Mouse (Mus musculus) layer of hippocampus, adult 2 months (tissue): ENCODE results near the gene Cryl1. TPM values are rescaled to one million over a fixed set of nuclear protein-coding genes. Genes with fewer than 3 reads are reported as not detected.

Source experiments
- DNase-seq, 2 experiments: peaks; one replicate each; pipeline ENCODE4 v3.0.0; 2022; ENCODE audit warnings: low spot score in 2 of 2
- H3K27ac ChIP-seq: fragments of 200-600 bp; 2 replicates; pipeline ENCODE4 v1.8.1; 2022
- H3K4me3 ChIP-seq: fragments of 200-600 bp; 2 replicates; pipeline ENCODE4 v1.8.1; 2022; ENCODE audit warnings: mild to moderate bottlenecking
- CTCF ChIP-seq: fragments of 200-600 bp; conservative IDR thresholded peaks from 2 replicates; pipeline ENCODE4 v1.8.1; 2022; ENCODE audit warnings: antibody characterized with exemption, mild to moderate bottlenecking, moderate library complexity
- total RNA-seq, 2 experiments: library from RNA; stranded (reverse); gene quantifications; 2 replicates each; pipeline ENCODE4 v1.2.3; 2021

Cryl1 gene
- total RNA-seq, 2 experiments from 2014 or later, result 18.2 to 21.5 TPM

GRCm38 (mm10) chr14:57283816-57284215 lies 114.5 kb downstream of the Cryl1 start:
- no peak for TF ChIP-seq CTCF
- Histone ChIP-seq H3K27ac (no peak overlapping the region), H3K4me3 (no peak overlapping the region)
- DNase-seq, result no peak

GRCm38 (mm10) chr14:57282591-57282990 lies 115.7 kb downstream of the Cryl1 start:
- Histone ChIP-seq H3K27ac (no peak overlapping the region), H3K4me3 (no peak overlapping the region)
- no peak for TF ChIP-seq CTCF
- no peak for DNase-seq

GRCm38 (mm10) chr14:57280835-57281234 lies 117.5 kb downstream of the Cryl1 start:
- no peak for TF ChIP-seq CTCF
- no peak for DNase-seq
- Histone ChIP-seq H3K4me3 (no peak overlapping the region), H3K27ac (no peak overlapping the region)

DNA sequence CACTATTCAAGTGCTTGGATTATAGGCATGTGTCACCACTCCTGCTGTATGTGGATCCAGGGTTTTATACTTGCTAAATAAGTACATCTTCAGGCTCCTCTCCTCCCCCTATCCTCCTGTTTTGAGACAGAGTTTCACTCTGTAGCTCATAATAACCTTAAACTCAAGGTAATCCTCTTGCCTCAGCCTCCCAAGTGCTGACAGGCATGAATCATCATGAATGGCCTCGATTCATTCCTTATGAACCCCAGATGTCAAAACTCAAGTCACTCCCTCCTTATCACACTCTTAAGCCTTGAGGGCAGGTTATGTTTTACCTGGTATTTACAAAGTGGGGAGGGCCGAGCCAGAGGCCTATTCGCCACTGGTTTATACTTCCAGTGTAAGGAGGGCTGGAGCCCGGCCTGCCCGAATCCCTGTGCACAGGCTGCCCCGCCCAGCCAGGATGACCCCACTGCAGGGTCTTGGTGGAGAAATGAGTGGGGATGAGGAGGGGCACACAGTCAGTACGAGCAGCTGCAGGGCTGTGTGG lies 121.8 kb downstream of the Cryl1 start:
- TF ChIP-seq CTCF, result no peak
- H3K4me3 ChIP-seq, result no peak overlapping the region
- no peak overlapping the region for H3K27ac ChIP-seq
- DNase-seq, result no peak

GRCm38 (mm10) chr14:57272341-57272740 lies 126.0 kb downstream of the Cryl1 start:
- H3K4me3 ChIP-seq, result no peak overlapping the region
- DNase-seq, result no peak
- H3K27ac ChIP-seq, result no peak overlapping the region
- TF ChIP-seq CTCF, result no peak

GRCm38 (mm10) chr14:57271861-57272260 lies 126.5 kb downstream of the Cryl1 start:
- Histone ChIP-seq H3K27ac (no peak overlapping the region), H3K4me3 (no peak overlapping the region)
- no peak for TF ChIP-seq CTCF
- DNase-seq, result no peak

- no peak for DNase-seq
- Histone ChIP-seq H3K4me3 (no peak overlapping the region), H3K27ac (no peak overlapping the region)
- TF ChIP-seq CTCF, result no peak
These were observed 129.4 kb downstream of the Cryl1 start for GRCm38 (mm10) chr14:57268900-57269299.

GRCm38 (mm10) chr14:57268344-57268743 lies 130.0 kb downstream of the Cryl1 start:
- TF ChIP-seq CTCF, result no peak
- no peak for DNase-seq
- H3K27ac ChIP-seq, result no peak overlapping the region
- H3K4me3 ChIP-seq, result no peak overlapping the region

GRCm38 (mm10) chr14:57263943-57264342 lies 134.4 kb downstream of the Cryl1 start:
- H3K4me3 ChIP-seq, result no peak overlapping the region
- H3K27ac ChIP-seq, result no peak overlapping the region
- TF ChIP-seq CTCF, result no peak
- no peak for DNase-seq

GRCm38 (mm10) chr14:57259341-57259740 lies 139.0 kb downstream of the Cryl1 start:
- no peak overlapping the region for H3K27ac ChIP-seq
- H3K4me3 ChIP-seq, result no peak overlapping the region
- no peak for DNase-seq
- no peak for TF ChIP-seq CTCF

GRCm38 (mm10) chr14:57248661-57249060 lies 149.7 kb downstream of the Cryl1 start:
- no peak for TF ChIP-seq CTCF
- no peak for DNase-seq
- Histone ChIP-seq H3K4me3 (no peak overlapping the region), H3K27ac (no peak overlapping the region)

DNA sequence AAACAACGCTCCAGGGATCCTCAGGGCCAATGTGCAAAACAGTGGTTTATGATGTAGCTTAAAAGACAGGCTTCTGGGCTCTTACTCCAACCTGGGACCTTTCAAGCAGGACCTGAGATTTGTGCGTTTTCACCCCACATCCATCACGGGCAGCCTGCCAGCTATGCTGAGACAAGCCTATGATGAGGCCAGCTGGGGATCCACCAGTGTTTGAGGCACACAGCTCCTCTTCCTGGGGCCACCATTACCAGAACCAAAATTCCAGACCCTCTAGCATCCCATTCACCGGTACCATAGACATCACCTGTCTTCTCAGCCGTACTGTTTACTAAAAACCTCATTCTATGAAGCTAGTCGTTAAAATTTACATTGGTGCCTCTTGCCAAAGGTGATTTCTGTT lies 151.8 kb downstream of the Cryl1 start:
- Histone ChIP-seq H3K27ac (no peak overlapping the region), H3K4me3 (no peak overlapping the region)
- no peak for TF ChIP-seq CTCF
- no peak for DNase-seq

GRCm38 (mm10) chr14:57242978-57243377 lies 155.4 kb downstream of the Cryl1 start:
- Histone ChIP-seq H3K27ac (no peak overlapping the region), H3K4me3 (no peak overlapping the region)
- no peak for DNase-seq
- no peak for TF ChIP-seq CTCF

- no peak for TF ChIP-seq CTCF
- Histone ChIP-seq H3K27ac (no peak overlapping the region), H3K4me3 (no peak overlapping the region)
- DNase-seq, result no peak
These were observed 163.1 kb downstream of the Cryl1 start for GRCm38 (mm10) chr14:57235276-57235675.

DNA sequence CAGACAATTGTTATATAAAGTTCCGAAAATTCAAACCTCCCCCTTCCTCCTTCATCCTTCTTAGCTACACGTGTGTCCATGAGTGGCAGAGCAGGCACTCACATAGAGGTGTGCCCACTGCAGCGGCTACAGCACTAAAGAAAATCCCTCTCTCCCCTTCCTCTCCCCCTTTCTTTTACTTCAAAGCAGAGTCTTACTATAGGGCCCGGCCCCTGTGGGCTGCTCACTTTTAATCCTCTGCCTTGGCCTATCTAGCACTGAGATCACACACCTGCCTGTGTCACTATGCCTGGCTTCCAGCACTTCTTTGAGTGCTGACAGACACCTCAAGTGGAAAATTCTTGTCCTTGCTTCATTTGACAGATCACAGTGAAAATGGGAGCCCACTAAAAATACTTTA lies 163.6 kb downstream of the Cryl1 start:
- no peak overlapping the region for H3K27ac ChIP-seq
- TF ChIP-seq CTCF, result no peak
- H3K4me3 ChIP-seq, result no peak overlapping the region
- no peak for DNase-seq
